In genomic region chr17:32634972-32635314, GRCm38 (mm10) we compare ENCODE assay signal across 8 mouse cellular contexts. TPM values are rescaled to one million over a fixed set of nuclear protein-coding genes. Genes with fewer than 3 reads are reported as not detected.
A peak's percentile ranks its signal among the peaks of the same experiment; 100 is the strongest.
DNase-seq lines count a peak whose midpoint lies in the region; ATAC-seq lines count a peak whose summit lies in the region.

No protein-coding gene starts in this region.

- DNase-seq in 3T3-L1 (ENCODE audit: low read depth, low spot score), result peak; percentile 84
- DNase-seq in adrenal gland, postnatal 4 days (ENCODE audit: low spot score in 2 of 2), result peak; percentile 79 to 81
- DNase-seq in embryonic facial prominence, embryonic 14.5 days (ENCODE audit: low spot score), result peak; percentile 76
- DNase-seq in heart, adult 9 months (ENCODE audit: low spot score in 2 of 2), result peak; percentile 27 to 61
- DNase-seq in monocyte, adult 2 months (ENCODE audit: low read depth in 1 of 2, low spot score in 2 of 2), result peak; percentile 73 to 81
- peak; percentile 42 to 58 for DNase-seq in spleen, postnatal 36 days (ENCODE audit: low spot score in 2 of 2)

- H3K36me3 ChIP-seq in embryonic facial prominence, embryonic 14.5 days (ENCODE audit: control insufficient read depth, insufficient read depth, low read length), result no peaks in the 10 kb centered on the region
- no peaks in the 10 kb centered on the region for H3K36me3 ChIP-seq in kidney, embryonic 14.5 days (ENCODE audit: control insufficient read depth, insufficient read depth, low read length)
- no peaks in the 10 kb centered on the region for H3K36me3 ChIP-seq in limb, embryonic 15.5 days

- no peak overlapping the region for H3K27ac ChIP-seq in embryonic facial prominence, embryonic 14.5 days (replicated peaks; ENCODE audit: low read depth, low read length)
- H3K27ac ChIP-seq in kidney, embryonic 14.5 days (ENCODE audit: low read depth, low read length), result no peak overlapping the region
- no peak overlapping the region for H3K27ac ChIP-seq in limb, embryonic 15.5 days

- ATAC-seq in embryonic facial prominence, embryonic 14.5 days (ENCODE audit: low read depth), result peak; percentile 84
- ATAC-seq in kidney, embryonic 14.5 days (ENCODE audit: low FRiP score, low TSS enrichment), result peak; percentile 76; the same call in 1 of the 2 replicates
- no peak for ATAC-seq in limb, embryonic 15.5 days (ENCODE audit: insufficient number of reproducible peaks, low FRiP score, low TSS enrichment, low read depth)

- peak overlapping the region; percentile 35 for H3K4me3 ChIP-seq in embryonic facial prominence, embryonic 14.5 days (ENCODE audit: low read depth, low read length)
- H3K4me3 ChIP-seq in kidney, embryonic 14.5 days (ENCODE audit: low read length), result peak overlapping the region; percentile 33
- peak overlapping the region; percentile 35 for H3K4me3 ChIP-seq in limb, embryonic 15.5 days

- 0% methylated on average over 15 of the region's 17 CpGs for WGBS in embryonic facial prominence, embryonic 14.5 days
- 3% methylated on average over 17 of the region's 17 CpGs for WGBS in kidney, embryonic 14.5 days
- 2% methylated on average over 17 of the region's 17 CpGs for WGBS in limb, embryonic 15.5 days

- peak overlapping the region; percentile 66 for H3K9ac ChIP-seq in embryonic facial prominence, embryonic 14.5 days (ENCODE audit: low read depth, low read length)
- peak overlapping the region; percentile 34; the same call in 1 of the 2 replicates for H3K9ac ChIP-seq in kidney, embryonic 14.5 days (ENCODE audit: low read depth, low read length)
- H3K9ac ChIP-seq in limb, embryonic 15.5 days, result 0 out of 2 replicates have a peak overlapping the region, but pooled peaks have one; percentile 10

- no peaks in the 10 kb centered on the region for H3K27me3 ChIP-seq in embryonic facial prominence, embryonic 14.5 days (replicated peaks; ENCODE audit: control insufficient read depth, insufficient read depth, low read length)
- no peaks in the 10 kb centered on the region for H3K27me3 ChIP-seq in kidney, embryonic 14.5 days (ENCODE audit: control insufficient read depth, insufficient read depth, low read length)
- H3K27me3 ChIP-seq in limb, embryonic 15.5 days, result no peaks in the 10 kb centered on the region

- no peaks in the 10 kb centered on the region for H3K4me1 ChIP-seq in embryonic facial prominence, embryonic 14.5 days (ENCODE audit: control insufficient read depth, insufficient read depth, low read length)
- no peaks in the 10 kb centered on the region for H3K4me1 ChIP-seq in kidney, embryonic 14.5 days (ENCODE audit: control insufficient read depth, insufficient read depth, low read length)
- peaks cover 7% of the 10 kb centered on the region for H3K4me1 ChIP-seq in limb, embryonic 15.5 days

- H3K9me3 ChIP-seq in embryonic facial prominence, embryonic 14.5 days (ENCODE audit: control insufficient read depth, low read length), result no peaks in the 10 kb centered on the region
- H3K9me3 ChIP-seq in kidney, embryonic 14.5 days (ENCODE audit: control insufficient read depth, low read length), result no peaks in the 10 kb centered on the region
- no peaks in the 10 kb centered on the region for H3K9me3 ChIP-seq in limb, embryonic 15.5 days

- H3K4me2 ChIP-seq in embryonic facial prominence, embryonic 14.5 days (ENCODE audit: low read depth, low read length), result peak overlapping the region; percentile 66
- H3K4me2 ChIP-seq in kidney, embryonic 14.5 days (replicated peaks; ENCODE audit: low read depth, low read length), result peak overlapping the region; percentile 53
- peak overlapping the region; percentile 63 for H3K4me2 ChIP-seq in limb, embryonic 15.5 days

RNA-seq across cellular contexts. Expression of gene Cyp4f37, which starts 13.8 kb away (rescaled TPM):
- not detected for total RNA-seq in adrenal gland, postnatal 4 days (2021)
- not detected in 2 replicates for polyA plus RNA-seq in embryonic facial prominence, embryonic 14.5 days (2014; fragmentation: Nextera tagmentation; extraction: Ambion mirVana)
- not detected in 2 replicates for polyA plus RNA-seq in kidney, embryonic 14.5 days (2014; fragmentation: Nextera tagmentation; extraction: Ambion mirVana)
- not detected in 2 replicates for polyA plus RNA-seq in limb, embryonic 15.5 days (2015; fragmentation: Nextera tagmentation; extraction: Ambion mirVana)

RNA-seq across cellular contexts. Expression of gene Cyp4f40, which starts 23.8 kb away (rescaled TPM):
- not detected for total RNA-seq in adrenal gland, postnatal 4 days (2021)
- not detected in 2 replicates for polyA plus RNA-seq in embryonic facial prominence, embryonic 14.5 days (2014; fragmentation: Nextera tagmentation; extraction: Ambion mirVana)
- polyA plus RNA-seq in kidney, embryonic 14.5 days (2014; fragmentation: Nextera tagmentation; extraction: Ambion mirVana), result not detected in 2 replicates
- polyA plus RNA-seq in limb, embryonic 15.5 days (2015; fragmentation: Nextera tagmentation; extraction: Ambion mirVana), result not detected in 2 replicates

RNA-seq across cellular contexts. Expression of gene Cyp4f15, which starts 50.5 kb away (rescaled TPM):
- 1 to 10 TPM; 3.6 to 7.7 TPM for total RNA-seq in adrenal gland, postnatal 4 days (2021)
- 0.71 and 0.75 TPM in 2 replicates for polyA plus RNA-seq in embryonic facial prominence, embryonic 14.5 days (2014; fragmentation: Nextera tagmentation; extraction: Ambion mirVana)
- not detected in 2 replicates for polyA plus RNA-seq in kidney, embryonic 14.5 days (2014; fragmentation: Nextera tagmentation; extraction: Ambion mirVana)
- 0.12 TPM in 1 of 2 replicates, not detected in the other for polyA plus RNA-seq in limb, embryonic 15.5 days (2015; fragmentation: Nextera tagmentation; extraction: Ambion mirVana)

Comparison
In these comparisons a context has a peak if more than half of its experiments do, and no peak if none do; other contexts are left out.
1. H3K9ac ChIP-seq: peak in every context shown above with its lines; median percentile 66 in embryonic facial prominence, embryonic 14.5 days; 34 in kidney, embryonic 14.5 days; 10 in limb, embryonic 15.5 days.